Mouse (Mus musculus) liver, embryonic 12.5 days (tissue): ENCODE measurements around the gene E2f1. TPM values are rescaled to one million over a fixed set of nuclear protein-coding genes. Genes with fewer than 3 reads are reported as not detected.

Experiments
- ATAC-seq: fragments of 200-750 bp; cut with Nextera tagmentation; 2 replicates; pipeline ENCODE4 v1.8.0; 2017; ENCODE audit warnings: moderate number of reproducible peaks, mild to moderate bottlenecking, moderate library complexity
- H3K27ac ChIP-seq: fragments of 300-500 bp; sonication (generic); 2 replicates; pipeline ENCODE4 v1.5.1; 2016; ENCODE audit warnings: mild to moderate bottlenecking
- H3K27me3 ChIP-seq: fragments of 300-500 bp; sonication (generic); replicated peaks from 2 replicates; pipeline ENCODE4 v1.6.1; 2016; ENCODE audit warnings: mild to moderate bottlenecking, moderate library complexity
- H3K36me3 ChIP-seq: fragments of 300-500 bp; sonication (generic); 2 replicates; pipeline ENCODE4 v1.6.1; 2016; ENCODE audit warnings: mild to moderate bottlenecking, moderate library complexity
- H3K4me1 ChIP-seq: fragments of 300-500 bp; sonication (generic); 2 replicates; pipeline ENCODE4 v1.6.1; 2016
- H3K4me2 ChIP-seq: fragments of 300-500 bp; sonication (generic); 2 replicates; pipeline ENCODE4 v1.6.1; 2016; ENCODE audit warnings: mild to moderate bottlenecking, moderate library complexity
- H3K4me3 ChIP-seq: fragments of 300-500 bp; sonication (generic); 2 replicates; pipeline ENCODE4 v1.5.1; 2016; ENCODE audit warnings: mild to moderate bottlenecking, moderate library complexity
- H3K9ac ChIP-seq: fragments of 300-500 bp; sonication (generic); 2 replicates; pipeline ENCODE4 v1.6.1; 2016; ENCODE audit warnings: mild to moderate bottlenecking, moderate library complexity
- H3K9me3 ChIP-seq: fragments of 300-500 bp; sonication (generic); replicated peaks from 2 replicates; pipeline ENCODE4 v1.6.1; 2016; ENCODE audit warnings: mild to moderate bottlenecking, moderate library complexity
- WGBS: fragments of 180-500 bp; shearing (Covaris S2); methylation state at CpG from one replicate; pipeline ENCODE4 v1.1.7; 2016; ENCODE audit not compliant: insufficient replicate concordance; 5-methylcytosine and 5-hydroxymethylcytosine counted together
- polyA plus RNA-seq: library from polyadenylated mRNA; unstranded; fragments of >200 nt; fragmentation: Nextera tagmentation; extraction: Ambion mirVana; gene quantifications from 2 replicates; pipeline ENCODE4 v1.2.1, GENCODE M21; 2016

Gene E2f1
- polyA plus RNA-seq, 1 experiment from 2014 or later = 27.4 TPM

GRCm38 (mm10) chr2:154549127-154549885 is 20.4 kb downstream of the E2f1 start:
- no peaks in the 10 kb centered on the region for H3K9me3 ChIP-seq
- ATAC-seq = peak; percentile 43
- peak overlapping the region; percentile 23; the same call in 1 of the 2 replicates for H3K9ac ChIP-seq
- 5% methylated on average over 48 of the region's 48 CpGs for WGBS
- peaks cover 28% of the 10 kb centered on the region for H3K4me1 ChIP-seq
- no peaks in the 10 kb centered on the region for H3K36me3 ChIP-seq
- H3K27me3 ChIP-seq = peaks cover 48% of the 10 kb centered on the region
- H3K27ac ChIP-seq = no peak overlapping the region
- peak overlapping the region; percentile 44 for H3K4me3 ChIP-seq
- peak overlapping the region; percentile 74 for H3K4me2 ChIP-seq

- H3K4me2 ChIP-seq = peak overlapping the region; percentile 74
- WGBS = 40% methylated on average over 3 of the region's 3 CpGs
- peak; percentile 40; the same call in 1 of the 2 replicates for ATAC-seq
- H3K9ac ChIP-seq = no peak overlapping the region
- H3K4me1 ChIP-seq = peaks cover 28% of the 10 kb centered on the region
- H3K27me3 ChIP-seq = peaks cover 48% of the 10 kb centered on the region
- H3K9me3 ChIP-seq = no peaks in the 10 kb centered on the region
- no peaks in the 10 kb centered on the region for H3K36me3 ChIP-seq
- H3K27ac ChIP-seq = no peak overlapping the region
- H3K4me3 ChIP-seq = no peak overlapping the region
Observed at GRCm38 (mm10) chr2:154548688-154549087, 21.0 kb downstream of the E2f1 start.

- no peaks in the 10 kb centered on the region for H3K36me3 ChIP-seq
- 77% methylated on average over 10 of the region's 10 CpGs for WGBS
- peaks cover 34% of the 10 kb centered on the region for H3K27me3 ChIP-seq
- no peak within 1 kb of the TSS for H3K9ac ChIP-seq
- H3K4me3 ChIP-seq = no peak within 1 kb of the TSS
- no peak for ATAC-seq
- no peak within 1 kb of the TSS for H3K27ac ChIP-seq
- H3K9me3 ChIP-seq = no peaks in the 10 kb centered on the region
- no peak within 1 kb of the TSS for H3K4me2 ChIP-seq
- H3K4me1 ChIP-seq = peaks cover 15% of the 10 kb centered on the region
Observed at GRCm38 (mm10) chr2:154546711-154547110, 23.0 kb downstream of the E2f1 start, which contains the start of gene 1700003F12Rik. Gene 1700003F12Rik (plus strand): TSS chr2:154547085.

- ATAC-seq = no peak
- H3K4me3 ChIP-seq = no peak overlapping the region
- H3K9ac ChIP-seq = no peak overlapping the region
- no peaks in the 10 kb centered on the region for H3K9me3 ChIP-seq
- H3K27ac ChIP-seq = no peak overlapping the region
- 79% methylated on average over 9 of the region's 9 CpGs for WGBS
- H3K4me1 ChIP-seq = peaks cover 5% of the 10 kb centered on the region
- no peaks in the 10 kb centered on the region for H3K36me3 ChIP-seq
- no peak overlapping the region for H3K4me2 ChIP-seq
- H3K27me3 ChIP-seq = peaks cover 5% of the 10 kb centered on the region
Observed at GRCm38 (mm10) chr2:154543567-154544347, 25.9 kb downstream of the E2f1 start.

- Histone ChIP-seq H3K9ac (no peak overlapping the region), H3K4me2 (no peak overlapping the region), H3K27me3 (no peaks in the 10 kb centered on the region), H3K9me3 (no peaks in the 10 kb centered on the region), H3K27ac (no peak overlapping the region), H3K36me3 (peaks cover 3% of the 10 kb centered on the region; the same call in 1 of the 2 replicates), H3K4me1 (peaks cover 13% of the 10 kb centered on the region), H3K4me3 (no peak overlapping the region)
- ATAC-seq = no peak
- WGBS = 58% methylated on average over 2 of the region's 2 CpGs
Observed at GRCm38 (mm10) chr2:154541630-154542029, 28.1 kb downstream of the E2f1 start.

- Histone ChIP-seq H3K27ac (no peak overlapping the region), H3K4me3 (no peak overlapping the region), H3K9ac (no peak overlapping the region), H3K9me3 (no peaks in the 10 kb centered on the region), H3K4me2 (no peak overlapping the region), H3K4me1 (peaks cover 13% of the 10 kb centered on the region), H3K27me3 (no peaks in the 10 kb centered on the region), H3K36me3 (peaks cover 20% of the 10 kb centered on the region)
- no peak for ATAC-seq
- WGBS = 70% methylated on average over 3 of the region's 3 CpGs
Observed at GRCm38 (mm10) chr2:154539720-154540119, 30.0 kb downstream of the E2f1 start.

- Histone ChIP-seq H3K9ac (no peak overlapping the region), H3K4me1 (peaks cover 13% of the 10 kb centered on the region), H3K27me3 (no peaks in the 10 kb centered on the region), H3K36me3 (peaks cover 27% of the 10 kb centered on the region), H3K9me3 (no peaks in the 10 kb centered on the region), H3K4me2 (no peak overlapping the region), H3K27ac (no peak overlapping the region), H3K4me3 (no peak overlapping the region)
- ATAC-seq = no peak
- 20% methylated on average over 3 of the region's 3 CpGs for WGBS
Observed at GRCm38 (mm10) chr2:154538710-154539109, 31.0 kb downstream of the E2f1 start.

- peaks cover 13% of the 10 kb centered on the region for H3K4me1 ChIP-seq
- H3K27ac ChIP-seq = no peak overlapping the region
- no peak for ATAC-seq
- H3K27me3 ChIP-seq = no peaks in the 10 kb centered on the region
- H3K4me2 ChIP-seq = no peak overlapping the region
- no peaks in the 10 kb centered on the region for H3K9me3 ChIP-seq
- 72% methylated on average over 2 of the region's 2 CpGs for WGBS
- no peak overlapping the region for H3K9ac ChIP-seq
- no peak overlapping the region for H3K4me3 ChIP-seq
- peaks cover 31% of the 10 kb centered on the region for H3K36me3 ChIP-seq
Observed at GRCm38 (mm10) chr2:154538310-154538709, 31.4 kb downstream of the E2f1 start.

GRCm38 (mm10) chr2:154534704-154535270 is 34.9 kb downstream of the E2f1 start:
- Histone ChIP-seq H3K9ac (no peak overlapping the region), H3K27ac (no peak overlapping the region), H3K27me3 (no peaks in the 10 kb centered on the region), H3K4me3 (no peak overlapping the region), H3K4me2 (no peak overlapping the region), H3K4me1 (peaks cover 25% of the 10 kb centered on the region), H3K36me3 (peaks cover 58% of the 10 kb centered on the region), H3K9me3 (no peaks in the 10 kb centered on the region)
- 84% methylated on average over 12 of the region's 12 CpGs for WGBS
- 0 out of 2 replicates have a peak, but pooled peaks have one; percentile 15 for ATAC-seq

GRCm38 (mm10) chr2:154532888-154533287 is 36.8 kb downstream of the E2f1 start:
- Histone ChIP-seq H3K9ac (no peak overlapping the region), H3K27me3 (no peaks in the 10 kb centered on the region), H3K27ac (no peak overlapping the region), H3K4me2 (no peak overlapping the region), H3K36me3 (peaks cover 71% of the 10 kb centered on the region), H3K9me3 (no peaks in the 10 kb centered on the region), H3K4me3 (no peak overlapping the region), H3K4me1 (peaks cover 13% of the 10 kb centered on the region; the same call in 1 of the 2 replicates)
- WGBS = 56% methylated on average over 3 of the region's 3 CpGs
- ATAC-seq = no peak

GRCm38 (mm10) chr2:154526531-154526930 is 43.2 kb downstream of the E2f1 start:
- Histone ChIP-seq H3K27me3 (no peaks in the 10 kb centered on the region), H3K9me3 (no peaks in the 10 kb centered on the region), H3K27ac (no peak overlapping the region), H3K4me3 (no peak overlapping the region), H3K9ac (no peak overlapping the region), H3K4me1 (0 out of 2 replicates have a peak, but pooled peaks cover 6% of the 10 kb centered on the region), H3K4me2 (no peak overlapping the region), H3K36me3 (peaks cover 75% of the 10 kb centered on the region)
- whole genome bisulfite sequencing = 80% methylated on average over 3 of the region's 3 CpGs
- ATAC-seq = no peak

- Histone ChIP-seq H3K27me3 (no peaks in the 10 kb centered on the region), H3K9me3 (no peaks in the 10 kb centered on the region), H3K4me2 (no peak overlapping the region), H3K36me3 (peaks cover 68% of the 10 kb centered on the region), H3K27ac (no peak overlapping the region), H3K9ac (no peak overlapping the region), H3K4me1 (0 out of 2 replicates have a peak, but pooled peaks cover under 1% of the 10 kb centered on the region), H3K4me3 (no peak overlapping the region)
- 80% methylated on average over 2 of the region's 2 CpGs for WGBS
- ATAC-seq = no peak
Observed at GRCm38 (mm10) chr2:154525285-154525684, 44.4 kb downstream of the E2f1 start.
